Mouse (Mus musculus): ENCODE results near the gene Nploc4. TPM values are rescaled to one million over a fixed set of nuclear protein-coding genes. Genes with fewer than 3 reads are reported as not detected.
A peak's percentile ranks its signal among the peaks of the same experiment; 100 is the strongest.
"Not testable (repeated sequence)": the region's sequence is repeated elsewhere in the genome, so short reads cannot be mapped to it uniquely, and the experiment has no call there.

Gene Nploc4
- polyA plus RNA-seq, 1 experiment from 2014 or later = 38.1 TPM

DNA sequence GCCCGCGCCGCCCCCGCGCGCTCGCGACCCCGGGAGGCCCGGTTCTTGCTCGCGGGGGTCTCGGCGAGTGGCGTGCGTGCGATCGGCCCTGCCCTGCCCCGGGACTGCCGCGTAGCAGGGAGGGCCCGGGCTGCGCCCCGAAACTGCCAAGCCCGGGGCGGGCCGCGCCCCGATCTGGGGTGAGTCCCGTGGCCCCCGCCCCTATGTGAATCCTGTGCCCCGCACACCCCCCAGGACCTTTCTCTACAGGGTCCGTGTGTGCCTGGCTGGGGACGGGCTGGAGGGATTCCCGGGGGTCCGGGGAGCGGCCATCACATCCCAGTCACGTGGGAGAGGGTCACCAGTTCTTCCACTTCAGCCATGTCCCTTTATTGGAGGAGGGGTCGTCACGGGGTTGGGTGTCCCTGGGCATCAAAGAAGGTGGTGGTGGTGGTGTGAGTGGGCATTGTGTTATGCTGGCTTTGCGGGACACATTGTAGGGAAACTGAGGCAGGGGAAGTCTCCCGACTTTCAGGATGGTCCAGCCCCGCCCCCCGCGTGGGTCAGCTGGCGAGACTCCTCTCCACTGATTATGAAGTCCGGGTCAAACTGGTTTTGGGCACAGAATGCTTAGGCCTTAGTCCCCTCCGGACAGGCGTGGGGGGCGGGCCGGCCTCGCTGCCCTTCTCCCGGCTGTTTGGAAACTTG, 88.7 kb downstream of the Nploc4 start:
- WGBS = under 1% methylated on average over 48 of the region's 53 CpGs

DNA sequence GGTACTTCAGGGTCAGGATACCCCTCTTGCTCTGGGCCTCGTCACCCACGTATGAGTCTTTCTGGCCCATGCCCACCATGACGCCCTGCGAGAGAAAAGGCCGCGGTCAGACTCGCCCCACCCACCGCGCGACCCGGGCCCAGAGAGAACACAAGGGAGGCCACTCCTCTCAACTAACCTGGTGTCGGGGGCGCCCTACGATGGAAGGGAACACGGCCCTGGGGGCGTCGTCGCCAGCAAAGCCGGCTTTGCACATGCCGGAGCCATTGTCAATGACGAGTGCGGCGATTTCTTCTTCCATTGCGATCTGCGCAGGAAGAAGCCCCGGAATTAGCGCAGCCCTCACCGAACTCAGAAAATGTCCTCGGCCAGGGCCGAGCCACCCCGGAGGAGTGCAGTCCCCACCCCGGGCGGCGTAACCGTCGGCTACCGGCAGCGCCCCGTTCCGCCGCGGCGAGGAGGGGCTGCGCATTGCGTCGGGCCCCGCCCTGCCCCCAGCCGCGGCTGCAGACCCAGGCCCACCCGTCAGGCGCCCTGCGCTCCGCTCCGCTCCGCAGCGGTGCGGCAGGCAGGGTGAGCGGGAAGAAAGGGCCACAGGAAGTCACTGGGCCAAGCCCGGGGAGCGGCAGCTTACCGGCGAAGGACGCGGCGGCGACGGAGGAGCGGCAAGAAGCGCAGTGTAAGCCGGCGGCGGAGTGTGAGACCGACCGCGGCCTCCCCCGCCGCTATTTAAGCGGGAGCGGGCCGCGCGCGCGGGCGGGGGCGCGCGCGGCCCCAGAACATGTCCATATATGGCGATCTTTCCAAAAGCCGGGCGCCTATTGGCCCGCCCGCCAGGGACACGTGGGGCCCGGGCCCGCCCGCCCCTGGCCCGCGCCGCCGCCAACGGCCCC, 89.5 kb downstream of the Nploc4 start, which contains the start of gene Actg1:
TSS of gene Actg1 (minus strand) at position 752 of the 893 bp plus-strand sequence.
- peak within 1 kb of the TSS; percentile 87 for H3K4me2 ChIP-seq (replicated peaks)
- no peaks in the 10 kb centered on the region for H3K27me3 ChIP-seq
- under 1% methylated on average over 77 of the region's 103 CpGs for WGBS
- H3K27ac ChIP-seq = peak within 1 kb of the TSS; percentile 100
- H3K9ac ChIP-seq (replicated peaks) = peak within 1 kb of the TSS; percentile 100
- H3K36me3 ChIP-seq = peaks cover 27% of the 10 kb centered on the region
- H3K9me3 ChIP-seq = no peaks in the 10 kb centered on the region
- peak within 1 kb of the TSS; percentile 100 for H3K4me3 ChIP-seq (replicated peaks)
- peak; percentile 77 for ATAC-seq
- peaks cover 59% of the 10 kb centered on the region for H3K4me1 ChIP-seq (replicated peaks)

More for the DNA sequence above, 88.7 kb downstream of the Nploc4 start:
- ATAC-seq = peak; percentile 41
- Histone ChIP-seq H3K4me2 (replicated peaks) (peak overlapping the region; percentile 85), H3K27ac (peak overlapping the region; percentile 100), H3K4me1 (replicated peaks) (peaks cover 65% of the 10 kb centered on the region), H3K9me3 (no peaks in the 10 kb centered on the region), H3K36me3 (peaks cover 26% of the 10 kb centered on the region), H3K9ac (replicated peaks) (peak overlapping the region; percentile 100), H3K27me3 (no peaks in the 10 kb centered on the region), H3K4me3 (replicated peaks) (peak overlapping the region; percentile 100)

DNA sequence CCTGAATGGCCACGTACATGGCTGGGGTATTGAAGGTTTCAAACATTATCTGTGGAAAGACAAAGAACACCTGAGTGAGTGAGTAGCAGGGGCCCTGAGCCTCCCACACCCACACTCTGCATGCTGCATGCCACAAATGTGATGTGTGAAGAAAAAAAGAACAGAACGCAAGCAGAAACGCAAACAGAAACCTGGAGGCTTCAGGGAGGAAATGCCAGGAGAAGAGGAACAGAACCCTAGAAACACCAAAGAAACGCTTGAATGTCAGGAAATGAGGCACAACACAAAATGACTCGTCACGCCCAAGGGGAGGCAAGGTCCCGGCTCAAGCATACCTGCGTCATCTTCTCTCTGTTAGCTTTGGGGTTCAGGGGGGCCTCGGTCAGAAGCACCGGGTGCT, 90.2 kb downstream of the Nploc4 start:
- 10% methylated on average over 10 of the region's 10 CpGs for WGBS
- Histone ChIP-seq H3K9me3 (no peaks in the 10 kb centered on the region), H3K36me3 (peaks cover 27% of the 10 kb centered on the region), H3K4me3 (replicated peaks) (peak overlapping the region; percentile 100), H3K4me2 (replicated peaks) (peak overlapping the region; percentile 87), H3K9ac (replicated peaks) (peak overlapping the region; percentile 100), H3K27ac (peak overlapping the region; percentile 100), H3K4me1 (replicated peaks) (peaks cover 52% of the 10 kb centered on the region), H3K27me3 (no peaks in the 10 kb centered on the region)
- no peak for ATAC-seq

DNA sequence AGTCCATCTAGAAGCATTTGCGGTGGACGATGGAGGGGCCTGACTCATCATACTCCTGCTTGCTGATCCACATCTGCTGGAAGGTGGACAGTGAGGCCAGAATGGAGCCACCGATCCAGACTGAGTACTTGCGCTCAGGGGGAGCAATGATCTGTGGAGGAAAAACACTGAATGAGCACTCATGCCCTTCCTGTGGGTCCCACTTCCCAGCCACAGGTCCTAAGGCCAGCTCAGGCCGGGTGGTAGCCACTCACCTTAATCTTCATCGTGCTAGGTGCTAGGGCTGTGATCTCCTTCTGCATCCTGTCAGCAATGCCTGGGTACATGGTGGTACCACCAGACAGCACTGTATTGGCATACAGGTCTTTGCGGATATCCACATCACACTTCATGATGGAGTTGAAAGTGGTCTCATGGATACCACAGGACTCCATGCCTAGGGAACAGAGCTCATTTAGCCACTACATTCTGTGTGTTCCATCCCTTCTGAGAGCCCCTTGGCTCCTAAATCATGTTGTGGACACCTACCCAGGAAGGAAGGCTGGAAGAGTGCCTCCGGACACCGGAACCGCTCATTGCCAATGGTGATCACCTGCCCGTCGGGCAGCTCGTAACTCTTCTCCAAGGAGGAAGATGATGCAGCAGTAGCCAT, 91.0 kb downstream of the Nploc4 start:
- Histone ChIP-seq H3K4me2 (replicated peaks) (peak overlapping the region; percentile 76), H3K4me1 (replicated peaks) (peaks cover 46% of the 10 kb centered on the region), H3K9ac (replicated peaks) (peak overlapping the region; percentile 79), H3K4me3 (replicated peaks) (peak overlapping the region; percentile 56), H3K27ac (0 out of 2 replicates have a peak overlapping the region, but pooled peaks have one; percentile 30), H3K36me3 (peaks cover 27% of the 10 kb centered on the region)
- WGBS = 73% methylated on average over 10 of the region's 13 CpGs
- not testable (repeated sequence) for H3K9me3 ChIP-seq, H3K27me3 ChIP-seq, ATAC-seq

DNA sequence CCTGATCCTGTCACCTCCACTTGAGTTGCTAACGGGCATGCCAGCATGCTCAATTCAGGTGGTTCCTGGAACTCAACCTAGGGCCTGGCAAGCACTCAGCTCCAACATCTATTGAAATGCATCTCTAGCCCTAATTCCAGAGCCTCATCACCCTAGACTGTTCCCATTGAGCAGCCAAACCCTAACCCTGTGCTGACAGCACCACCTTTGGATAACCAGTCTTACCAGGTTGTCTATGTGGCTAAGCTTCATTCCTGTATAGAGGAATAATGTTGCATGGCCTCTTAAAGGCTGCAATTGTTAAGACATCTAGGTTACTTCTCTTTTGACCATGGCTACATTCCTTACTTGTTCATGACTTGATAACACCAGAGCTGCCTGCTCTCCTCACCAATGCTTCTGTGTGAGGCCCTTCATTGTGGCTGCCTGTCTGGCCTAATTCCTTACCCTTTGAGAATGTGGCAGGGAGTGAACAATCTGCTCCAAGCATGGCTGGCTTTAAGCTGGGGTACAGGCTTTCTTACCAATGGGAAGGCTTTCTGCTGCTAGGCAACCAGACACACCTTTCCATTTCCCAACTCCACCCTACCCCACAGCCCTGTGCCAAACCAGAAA, 92.3 kb downstream of the Nploc4 start:
- Histone ChIP-seq H3K9ac (replicated peaks) (peak overlapping the region; percentile 66), H3K9me3 (no peaks in the 10 kb centered on the region), H3K36me3 (peaks cover 27% of the 10 kb centered on the region), H3K27me3 (no peaks in the 10 kb centered on the region), H3K4me3 (replicated peaks) (peak overlapping the region; percentile 44), H3K4me2 (replicated peaks) (peak overlapping the region; percentile 85), H3K4me1 (replicated peaks) (peaks cover 33% of the 10 kb centered on the region), H3K27ac (peak overlapping the region; percentile 65; the same call in 1 of the 2 replicates)
- whole genome bisulfite sequencing = 28% methylated on average over 1 of the region's 1 CpGs
- no peak for ATAC-seq

DNA sequence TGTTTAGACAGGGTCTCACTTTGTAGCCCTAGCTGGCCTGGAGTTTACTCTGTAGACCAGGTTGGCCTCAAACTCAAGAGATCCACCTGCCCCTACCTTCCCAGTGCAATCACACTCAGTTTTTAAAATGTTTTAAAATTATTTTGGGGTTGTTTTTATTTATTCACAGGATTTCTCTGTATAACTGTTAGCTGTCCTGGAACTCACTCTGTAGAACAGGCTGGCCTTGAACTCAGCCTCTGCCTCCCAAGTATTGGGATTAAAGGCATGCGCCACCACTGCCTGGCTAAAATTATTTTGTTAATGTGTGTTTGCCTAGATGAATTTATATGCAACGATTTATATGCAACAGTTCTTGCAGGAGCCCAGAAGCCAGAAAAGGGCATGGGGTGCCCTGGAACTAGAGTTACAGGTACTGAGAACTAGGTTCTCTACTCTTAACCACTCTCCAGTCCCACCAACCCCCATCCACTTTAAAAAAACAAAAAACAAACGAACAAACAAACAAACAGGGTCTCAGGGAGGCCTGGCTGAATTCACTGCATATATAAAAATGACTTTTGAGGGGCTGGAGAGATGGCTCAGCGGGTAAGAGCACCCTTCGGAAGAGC, 93.1 kb downstream of the Nploc4 start:
- H3K36me3 ChIP-seq = peaks cover 27% of the 10 kb centered on the region
- H3K9ac ChIP-seq (replicated peaks) = 0 out of 2 replicates have a peak overlapping the region, but pooled peaks have one; percentile 66
- ATAC-seq = no peak
- no peaks in the 10 kb centered on the region for H3K27me3 ChIP-seq
- H3K4me2 ChIP-seq (replicated peaks) = peak overlapping the region; percentile 85
- H3K9me3 ChIP-seq = no peaks in the 10 kb centered on the region
- peak overlapping the region; percentile 44 for H3K4me3 ChIP-seq (replicated peaks)
- H3K27ac ChIP-seq = peak overlapping the region; percentile 67
- peaks cover 29% of the 10 kb centered on the region for H3K4me1 ChIP-seq (replicated peaks)
- 65% methylated on average over 5 of the region's 5 CpGs for WGBS

DNA sequence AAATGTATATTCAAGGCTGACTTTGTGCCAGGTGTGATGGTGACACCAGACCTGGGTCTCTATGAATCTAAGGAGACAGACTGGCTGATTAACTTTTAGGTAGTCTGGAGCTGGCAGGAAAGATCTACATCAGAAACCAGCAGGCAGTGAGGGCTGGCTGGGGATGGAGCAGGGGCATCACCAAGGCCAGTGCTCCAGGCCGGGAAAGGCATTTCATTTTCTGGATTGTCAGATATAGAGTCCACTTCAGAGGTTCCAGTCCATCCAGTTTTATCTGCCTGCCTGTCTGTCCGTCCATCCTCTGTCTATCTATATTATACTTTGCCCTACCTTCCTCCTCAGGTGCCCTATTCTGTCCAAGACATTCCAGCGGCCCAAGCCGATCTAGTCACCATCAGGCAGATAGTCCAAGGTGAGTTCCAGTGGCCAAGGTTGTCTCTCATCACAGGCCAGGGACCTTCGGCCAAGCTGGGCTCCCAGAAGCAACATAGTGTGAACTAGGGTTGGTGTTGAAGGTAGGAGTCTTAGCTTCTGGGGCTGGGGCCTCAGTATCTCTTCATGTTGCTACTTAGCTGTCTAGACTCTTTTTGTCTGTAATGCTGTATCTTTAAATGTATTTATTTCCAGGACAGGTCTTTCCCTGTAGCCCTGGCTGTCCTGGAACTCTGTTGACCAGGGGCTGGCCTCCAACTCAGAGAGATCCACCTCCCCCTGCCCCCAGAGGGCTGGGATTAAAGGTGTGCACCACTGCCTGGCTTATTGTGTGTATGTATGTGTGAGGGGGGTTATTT, 93.8 kb downstream of the Nploc4 start:
- H3K4me1 ChIP-seq (replicated peaks) = peaks cover 23% of the 10 kb centered on the region
- H3K27ac ChIP-seq = peak overlapping the region; percentile 67
- no peaks in the 10 kb centered on the region for H3K9me3 ChIP-seq
- no peaks in the 10 kb centered on the region for H3K27me3 ChIP-seq
- H3K36me3 ChIP-seq = peaks cover 27% of the 10 kb centered on the region
- no peak for ATAC-seq
- peak overlapping the region; percentile 85; the same call in 1 of the 2 replicates for H3K4me2 ChIP-seq (replicated peaks)
- 80% methylated on average over 5 of the region's 5 CpGs for WGBS
- peak overlapping the region; percentile 32; the same call in 1 of the 2 replicates for H3K9ac ChIP-seq (replicated peaks)
- H3K4me3 ChIP-seq (replicated peaks) = 0 out of 2 replicates have a peak overlapping the region, but pooled peaks have one; percentile 5

DNA sequence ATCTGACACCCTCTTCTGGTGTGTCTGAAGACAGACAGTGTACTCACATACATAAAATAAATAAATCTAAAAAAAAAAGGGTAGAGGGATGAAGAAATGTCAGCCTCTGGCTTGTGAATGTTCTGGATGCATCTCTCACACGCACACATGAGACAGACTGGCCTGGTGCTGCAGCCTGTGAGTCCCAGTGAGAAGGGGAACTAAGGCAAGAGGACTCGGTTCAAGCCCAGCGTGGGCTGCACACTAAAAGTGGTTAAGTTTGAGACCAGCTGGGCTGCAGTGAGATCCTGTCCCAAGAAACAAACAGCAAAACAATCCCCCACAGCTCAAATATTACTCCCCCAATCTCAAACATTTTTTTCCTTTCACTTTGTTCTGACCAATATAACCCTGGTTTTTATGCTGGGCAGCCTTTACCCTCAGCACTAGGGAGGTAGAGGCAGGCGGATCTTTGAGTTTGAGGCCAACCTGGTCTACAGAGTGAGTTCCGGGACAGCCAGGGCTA, 94.8 kb downstream of the Nploc4 start:
- Histone ChIP-seq H3K4me3 (replicated peaks) (no peak overlapping the region), H3K9me3 (no peaks in the 10 kb centered on the region), H3K36me3 (peaks cover 27% of the 10 kb centered on the region), H3K4me2 (replicated peaks) (no peak overlapping the region), H3K27ac (no peak overlapping the region), H3K4me1 (replicated peaks) (peaks cover 23% of the 10 kb centered on the region), H3K27me3 (no peaks in the 10 kb centered on the region), H3K9ac (replicated peaks) (no peak overlapping the region)
- WGBS = 90% methylated on average over 5 of the region's 5 CpGs
- ATAC-seq = no peak

DNA sequence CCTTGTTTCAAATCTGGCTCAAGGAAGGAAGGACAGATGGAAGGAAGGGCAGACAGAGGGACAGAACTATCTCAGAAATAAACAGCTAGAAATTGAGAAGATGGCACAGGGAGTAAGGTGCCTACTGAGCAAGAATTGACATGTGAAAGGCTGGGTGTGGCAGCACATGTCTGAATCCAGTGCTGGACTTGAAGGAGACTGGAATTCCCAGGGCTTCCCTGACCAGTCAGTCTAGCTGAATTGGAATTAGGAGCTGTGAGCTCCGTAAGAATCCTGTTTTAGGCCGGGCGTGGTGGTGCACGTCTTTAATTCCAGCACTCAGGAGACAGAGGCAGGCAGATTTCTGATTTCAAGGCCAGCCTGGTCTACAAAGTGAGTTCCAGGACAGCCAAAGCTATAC, 95.8 kb downstream of the Nploc4 start:
- 92% methylated on average over 4 of the region's 4 CpGs for WGBS
- Histone ChIP-seq H3K4me2 (replicated peaks) (no peak overlapping the region), H3K36me3 (peaks cover 22% of the 10 kb centered on the region), H3K27ac (no peak overlapping the region), H3K4me1 (replicated peaks) (peaks cover 22% of the 10 kb centered on the region), H3K27me3 (no peaks in the 10 kb centered on the region), H3K9me3 (no peaks in the 10 kb centered on the region), H3K4me3 (replicated peaks) (no peak overlapping the region), H3K9ac (replicated peaks) (no peak overlapping the region)
- ATAC-seq = no peak

DNA sequence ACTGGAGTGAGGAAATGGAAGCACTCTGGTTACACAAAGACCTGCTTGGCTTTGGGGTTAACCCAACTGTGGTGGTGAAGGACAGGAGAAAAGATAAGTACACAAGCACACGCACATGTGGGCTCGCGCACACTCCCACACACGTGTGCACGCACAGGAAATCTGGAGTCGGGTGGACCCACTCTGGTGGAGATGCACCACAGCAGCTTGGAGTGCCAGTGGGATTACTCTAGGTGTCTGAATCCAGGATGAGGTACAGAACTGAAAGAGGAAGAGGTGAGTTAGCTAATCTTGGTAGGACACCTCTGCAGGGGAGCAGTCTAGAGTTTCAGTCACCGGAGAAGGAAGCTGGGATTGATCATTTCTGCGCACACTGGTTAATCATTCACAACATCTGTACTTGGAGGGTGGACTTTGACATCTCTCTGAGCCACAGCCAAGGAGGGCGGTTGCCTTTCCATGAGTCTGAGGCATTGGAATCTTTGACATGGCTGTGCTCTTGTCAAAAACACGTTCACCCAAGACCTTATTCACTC, 97.5 kb downstream of the Nploc4 start:
- WGBS = 92% methylated on average over 10 of the region's 10 CpGs
- no peaks in the 10 kb centered on the region for H3K9me3 ChIP-seq
- H3K9ac ChIP-seq (replicated peaks) = no peak overlapping the region
- H3K4me2 ChIP-seq (replicated peaks) = no peak overlapping the region
- peaks cover 13% of the 10 kb centered on the region for H3K4me1 ChIP-seq (replicated peaks)
- H3K36me3 ChIP-seq = peaks cover 13% of the 10 kb centered on the region
- no peak overlapping the region for H3K4me3 ChIP-seq (replicated peaks)
- ATAC-seq = no peak
- no peak overlapping the region for H3K27ac ChIP-seq
- H3K27me3 ChIP-seq = no peaks in the 10 kb centered on the region
